Mouse (Mus musculus) myocyte (in vitro differentiated cells): Measurements from ENCODE around the gene Sgpp2.

ENCODE experiments used
- CEBPB ChIP-seq: IDR thresholded peaks from 2 replicates; pipeline ENCODE4 v1.6.1; 2011; ENCODE audit warnings: mild to moderate bottlenecking, moderate library complexity; ENCODE audit not compliant: poor library complexity, insufficient read depth, severe bottlenecking
- E2F4 ChIP-seq: IDR thresholded peaks from one replicate; pipeline ENCODE4 v1.6.1; 2011; ENCODE audit warnings: mild to moderate bottlenecking, control low read depth, moderate library complexity; ENCODE audit not compliant: insufficient read depth
- MAX ChIP-seq: IDR thresholded peaks from one replicate; pipeline ENCODE4 v1.6.1; 2011; ENCODE audit warnings: low read depth, mild to moderate bottlenecking, control low read depth
- MYOD1 ChIP-seq, 3 experiments: IDR thresholded peaks; one replicate each; pipeline ENCODE4 v1.6.1; 2011; ENCODE audit warnings: control low read depth in 2 of 3, low read depth in 2 of 3, mild to moderate bottlenecking in 2 of 3, moderate library complexity in 1 of 3; ENCODE audit not compliant: insufficient read length in 2 of 3, control insufficient read depth in 1 of 3
- MYOG ChIP-seq, 3 experiments: IDR thresholded peaks; one replicate each; pipeline ENCODE4 v1.6.1; 2011; ENCODE audit warnings: control low read depth in 2 of 3, low read depth in 2 of 3, mild to moderate bottlenecking in 2 of 3; ENCODE audit not compliant: insufficient read length in 2 of 3, control insufficient read depth in 1 of 3, insufficient read depth in 1 of 3
- POLR2A ChIP-seq: IDR thresholded peaks from one replicate; pipeline ENCODE4 v1.6.1; 2011; ENCODE audit warnings: low read depth, mild to moderate bottlenecking, control low read depth, moderate library complexity; ENCODE audit not compliant: insufficient read length
- POLR2AphosphoS2 ChIP-seq: IDR thresholded peaks from one replicate; pipeline ENCODE4 v1.6.1; 2011; ENCODE audit warnings: low read depth, control low read depth; ENCODE audit not compliant: insufficient read length
- REST ChIP-seq: IDR thresholded peaks from one replicate; pipeline ENCODE4 v1.6.1; 2011; ENCODE audit warnings: mild to moderate bottlenecking, control low read depth, moderate library complexity; ENCODE audit not compliant: insufficient read depth, insufficient read length
- SRF ChIP-seq: IDR thresholded peaks from one replicate; pipeline ENCODE4 v1.6.1; 2011; ENCODE audit warnings: low read depth; ENCODE audit not compliant: control insufficient read depth, insufficient read length
- TCF12 ChIP-seq: IDR thresholded peaks from one replicate; pipeline ENCODE4 v1.6.1; 2011; ENCODE audit warnings: mild to moderate bottlenecking, control low read depth; ENCODE audit not compliant: poor library complexity, insufficient read depth, severe bottlenecking
- TCF3 ChIP-seq: IDR thresholded peaks from one replicate; pipeline ENCODE4 v1.6.1; 2011; ENCODE audit warnings: low read depth, control low read depth; ENCODE audit not compliant: insufficient read length
- USF1 ChIP-seq: IDR thresholded peaks from one replicate; pipeline ENCODE4 v1.6.1; 2011; ENCODE audit warnings: low read depth, mild to moderate bottlenecking, control low read depth, moderate library complexity

DNA sequence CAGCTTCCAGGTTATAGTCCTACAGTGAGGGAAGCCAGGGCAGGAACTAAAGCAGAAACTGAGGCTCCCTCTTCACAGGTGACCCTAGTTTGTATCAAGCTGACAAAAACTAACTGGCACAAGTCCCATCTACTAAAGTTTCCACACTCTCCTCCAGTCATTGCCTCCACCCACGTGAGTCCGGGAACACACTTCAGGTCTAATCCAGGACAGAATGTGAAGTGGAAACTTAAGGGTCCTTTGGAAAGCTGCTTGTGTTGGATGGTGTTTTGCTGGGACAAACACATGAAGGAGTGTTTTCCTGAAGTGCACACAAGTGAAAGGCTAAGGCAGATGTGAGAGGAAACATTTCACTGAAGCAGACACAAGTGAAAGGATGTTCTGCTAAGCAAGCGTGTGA lies 17.7 kb upstream of the Sgpp2 start:
- TF ChIP-seq TCF3 = no peak
- no peak for TF ChIP-seq POLR2A
- no peak for TF ChIP-seq MAX
- no peak for TF ChIP-seq USF1
- TF ChIP-seq MYOG (IDR thresholded peaks at IDR 0.05; ENCODE audit: control insufficient read depth in 1 of 3, insufficient read depth in 1 of 3, insufficient read length in 2 of 3, low read depth in 2 of 3) = no peak
- TF ChIP-seq E2F4 = no peak
- TF ChIP-seq SRF = no peak
- no peak for TF ChIP-seq TCF12
- no peak for TF ChIP-seq MYOD1 (IDR thresholded peaks at IDR 0.05; ENCODE audit: control insufficient read depth in 1 of 3, insufficient read length in 2 of 3, low read depth in 2 of 3)
- no peak for TF ChIP-seq POLR2AphosphoS2
- no peak for TF ChIP-seq CEBPB
- TF ChIP-seq REST = no peak
